Mouse (Mus musculus): Measurements from ENCODE around the gene Slc41a3. TPM values are rescaled to one million over a fixed set of nuclear protein-coding genes. Genes with fewer than 3 reads are reported as not detected.

The Slc41a3 gene
- 1 to 10 TPM; 3.7 to 4.6 TPM for total RNA-seq (2021)

GRCm38 (mm10) chr6:90604533-90605297 is at the start of gene Slc41a3:
TSS of gene Slc41a3 (plus strand) at chr6:90604725.
- peak; percentile 65 to 73 for DNase-seq (ENCODE audit: extremely low spot score in 1 of 2, low spot score in 1 of 2)

- no peak for DNase-seq (ENCODE audit: extremely low spot score in 1 of 2, low spot score in 1 of 2)
Measured at GRCm38 (mm10) chr6:90556534-90557058, 47.9 kb upstream of the Slc41a3 start.

DNA sequence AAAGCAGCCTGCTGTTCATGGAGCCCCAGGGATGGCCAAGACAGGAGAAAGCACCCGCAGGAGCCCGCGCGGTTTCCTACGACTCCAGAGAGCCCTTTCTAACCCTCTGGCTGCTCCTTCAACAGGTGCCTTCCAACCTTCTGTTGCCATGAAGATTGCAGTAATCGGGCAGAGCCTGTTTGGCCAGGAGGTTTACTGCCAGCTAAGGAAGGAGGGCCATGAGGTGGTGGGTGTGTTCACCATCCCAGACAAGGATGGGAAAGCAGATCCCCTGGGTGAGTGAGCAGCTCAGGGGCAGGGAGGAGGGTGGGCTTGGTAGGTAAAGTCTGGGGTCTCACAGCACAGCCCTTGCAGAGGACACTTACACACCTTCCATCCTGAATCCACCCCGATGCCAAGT is 47.4 kb upstream of the Slc41a3 start:
- no peak for DNase-seq (ENCODE audit: extremely low spot score in 1 of 2, low spot score in 1 of 2)

- no peak for DNase-seq (ENCODE audit: extremely low spot score in 1 of 2, low spot score in 1 of 2)
Measured at GRCm38 (mm10) chr6:90557829-90558693, 46.5 kb upstream of the Slc41a3 start.

DNA sequence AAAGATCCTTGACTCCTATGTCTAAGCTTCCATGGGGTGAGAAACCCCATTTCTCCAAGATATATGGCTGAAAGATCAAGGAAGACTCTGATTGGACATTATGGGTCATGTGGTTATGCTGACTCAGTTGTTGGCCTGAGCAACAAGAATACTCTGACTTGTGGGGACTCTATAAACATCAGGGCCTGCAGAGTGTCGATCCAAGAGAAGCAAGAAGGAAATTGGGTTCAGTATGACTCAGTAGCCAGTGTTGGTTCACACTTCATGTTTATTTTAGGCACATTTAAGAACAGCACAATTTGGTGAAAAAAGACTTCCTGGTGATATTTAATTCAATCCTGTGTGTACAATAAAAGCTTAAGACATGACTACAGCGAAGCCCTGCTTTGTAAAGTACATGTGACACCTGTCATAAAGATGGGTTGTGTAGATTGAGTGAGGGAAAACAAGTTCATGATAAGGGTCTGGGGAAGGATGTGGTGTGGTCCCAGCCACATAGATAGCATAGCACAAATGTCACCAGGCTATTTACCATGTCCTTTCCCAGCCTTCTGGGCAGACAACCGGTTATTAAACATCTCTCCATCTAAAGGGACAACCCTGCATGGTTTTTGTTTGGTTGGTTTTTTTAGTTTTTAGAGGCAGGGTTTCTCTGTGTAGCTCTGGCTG is 44.0 kb upstream of the Slc41a3 start:
- no peak for DNase-seq (ENCODE audit: extremely low spot score in 1 of 2, low spot score in 1 of 2)

GRCm38 (mm10) chr6:90561234-90561781 is 43.2 kb upstream of the Slc41a3 start:
- DNase-seq (ENCODE audit: extremely low spot score in 1 of 2, low spot score in 1 of 2), result no peak

- no peak for DNase-seq (ENCODE audit: extremely low spot score in 1 of 2, low spot score in 1 of 2)
Measured at GRCm38 (mm10) chr6:90564240-90564639, 40.3 kb upstream of the Slc41a3 start.

GRCm38 (mm10) chr6:90565357-90566215 is 38.9 kb upstream of the Slc41a3 start:
- no peak for DNase-seq (ENCODE audit: extremely low spot score in 1 of 2, low spot score in 1 of 2)

GRCm38 (mm10) chr6:90567486-90567885 is 37.0 kb upstream of the Slc41a3 start:
- DNase-seq (ENCODE audit: extremely low spot score in 1 of 2, low spot score in 1 of 2), result no peak

DNA sequence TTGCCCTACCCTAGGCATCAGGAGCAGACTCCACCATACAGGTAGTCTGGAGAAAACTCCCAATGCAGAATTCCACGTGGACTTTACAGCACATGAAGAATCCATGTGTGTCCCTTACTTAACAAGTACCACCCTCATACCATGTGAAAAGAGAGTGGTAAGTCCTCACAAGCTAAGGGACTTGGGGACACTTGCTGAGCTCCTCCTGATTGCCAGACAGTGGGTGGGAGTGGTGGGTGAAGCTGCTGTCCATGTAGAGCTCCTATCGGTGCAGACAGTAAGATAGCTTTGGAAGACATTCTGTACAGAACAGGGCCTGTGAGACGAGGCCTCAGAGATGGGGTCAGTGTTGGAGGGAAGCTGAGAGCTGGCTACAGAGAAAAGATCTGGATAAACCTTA is 36.6 kb upstream of the Slc41a3 start:
- no peak for DNase-seq (ENCODE audit: extremely low spot score in 1 of 2, low spot score in 1 of 2)

DNA sequence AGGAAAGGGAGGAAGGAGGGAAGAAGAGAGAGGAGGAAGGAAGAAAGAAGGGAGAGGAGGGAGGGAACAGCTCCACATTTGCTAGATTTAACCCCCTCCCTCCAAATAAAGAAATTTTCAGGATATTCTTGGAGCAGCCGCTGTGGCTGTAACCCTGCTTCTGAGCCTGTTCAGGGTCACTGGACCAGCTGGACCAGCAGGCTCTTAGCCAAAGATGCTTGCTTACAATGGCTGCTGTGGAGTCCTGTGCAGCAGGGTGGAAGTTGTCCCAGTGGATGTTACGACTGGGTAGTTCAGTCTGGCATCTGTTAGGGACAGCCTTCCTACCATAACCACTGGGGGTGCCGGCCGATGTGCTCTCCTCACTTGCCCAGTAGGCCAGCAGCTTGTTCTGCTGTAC is 35.8 kb upstream of the Slc41a3 start:
- DNase-seq (ENCODE audit: extremely low spot score in 1 of 2, low spot score in 1 of 2), result no peak

- no peak for DNase-seq (ENCODE audit: extremely low spot score in 1 of 2, low spot score in 1 of 2)
Measured at GRCm38 (mm10) chr6:90569736-90570383, 34.7 kb upstream of the Slc41a3 start.

DNA sequence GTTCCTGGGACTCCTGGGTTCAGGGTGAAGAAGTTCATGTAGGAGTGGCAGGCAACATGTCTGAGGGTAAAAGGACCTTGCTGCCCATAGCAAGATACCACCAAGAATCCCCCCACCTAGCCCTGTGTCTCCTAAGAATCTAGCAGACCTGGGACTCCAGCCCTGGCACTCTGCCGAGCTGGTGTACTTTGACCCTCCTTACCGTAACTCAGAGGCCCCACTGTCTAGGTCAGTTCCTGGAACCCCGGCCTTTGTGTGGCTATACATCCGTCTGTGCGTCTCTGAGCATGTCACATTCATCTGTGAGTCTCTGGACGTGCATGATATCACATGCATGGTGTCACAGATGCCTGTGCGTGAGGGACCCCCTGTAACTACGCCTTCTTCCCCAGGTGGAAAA is 34.1 kb upstream of the Slc41a3 start:
- DNase-seq (ENCODE audit: extremely low spot score in 1 of 2, low spot score in 1 of 2), result no peak

DNA sequence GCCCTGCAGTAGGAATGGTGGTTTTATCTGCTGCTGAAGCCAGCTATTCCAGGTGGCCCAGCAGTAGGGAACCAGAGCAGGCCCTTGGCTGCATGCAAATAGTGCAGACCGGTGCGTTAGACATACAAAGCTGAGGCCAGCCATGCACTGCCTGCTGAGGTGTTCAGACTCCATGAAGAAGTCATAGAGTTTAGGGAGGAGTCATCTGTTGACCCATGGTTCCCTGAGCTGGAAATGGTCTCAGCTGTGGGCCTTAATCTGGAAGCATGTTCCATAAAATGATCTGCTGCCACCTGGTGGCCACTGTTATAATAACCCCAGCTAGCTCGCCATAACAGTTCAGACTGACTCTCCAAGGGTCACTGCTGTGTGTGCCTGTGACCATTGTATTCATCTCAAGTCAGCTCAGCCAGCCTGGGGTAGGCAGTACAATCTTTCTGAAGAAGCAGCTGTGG is 29.2 kb upstream of the Slc41a3 start:
- DNase-seq (ENCODE audit: extremely low spot score in 1 of 2, low spot score in 1 of 2), result peak; percentile 75 to 94

DNA sequence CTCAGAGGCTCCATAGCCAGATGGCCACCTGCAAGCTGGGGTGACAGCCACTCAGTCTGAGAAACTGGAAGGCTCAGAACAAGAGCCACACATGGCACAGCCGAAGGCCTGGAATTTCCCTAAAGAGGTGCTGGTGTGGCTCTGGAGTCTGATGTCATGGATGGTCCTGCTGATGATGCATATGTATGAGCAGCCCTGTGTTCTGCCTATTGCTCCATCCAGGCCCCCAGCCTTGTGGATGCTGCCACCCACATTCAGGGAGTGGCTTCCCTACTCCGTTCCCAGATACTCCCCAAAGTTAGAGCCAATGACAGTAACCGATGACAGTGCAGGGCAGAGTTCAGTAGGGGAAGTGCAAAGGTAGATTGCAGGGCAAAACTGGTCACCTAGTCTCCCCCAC is 26.4 kb upstream of the Slc41a3 start:
- DNase-seq (ENCODE audit: extremely low spot score in 1 of 2, low spot score in 1 of 2), result no peak

GRCm38 (mm10) chr6:90582331-90582730 is 22.2 kb upstream of the Slc41a3 start:
- no peak for DNase-seq (ENCODE audit: extremely low spot score in 1 of 2, low spot score in 1 of 2)

- DNase-seq (ENCODE audit: extremely low spot score in 1 of 2, low spot score in 1 of 2), result no peak
Measured at GRCm38 (mm10) chr6:90588113-90588512, 16.4 kb upstream of the Slc41a3 start.

DNA sequence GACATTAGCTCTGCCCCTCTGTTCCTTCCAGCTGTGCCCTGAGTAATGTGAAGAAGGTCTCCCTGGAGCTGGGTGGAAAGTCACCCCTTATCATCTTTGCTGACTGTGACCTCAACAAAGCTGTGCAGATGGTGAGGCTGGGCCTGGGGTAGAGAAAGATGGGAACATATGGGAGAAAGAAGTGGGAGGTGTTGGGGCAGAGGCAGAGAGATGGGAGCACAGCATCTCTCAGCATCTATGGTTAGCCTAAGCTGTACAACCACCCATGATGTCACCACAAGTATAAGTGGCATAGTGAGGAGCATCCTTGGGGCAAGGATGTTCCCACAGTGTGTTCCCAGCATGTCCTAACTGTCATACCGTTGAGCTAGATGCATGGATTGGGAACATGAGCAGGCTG is 13.8 kb upstream of the Slc41a3 start:
- DNase-seq (ENCODE audit: extremely low spot score in 1 of 2, low spot score in 1 of 2), result no peak

- DNase-seq (ENCODE audit: extremely low spot score in 1 of 2, low spot score in 1 of 2), result no peak
Measured at GRCm38 (mm10) chr6:90594972-90595371, 9.6 kb upstream of the Slc41a3 start.

All from layer of hippocampus, postnatal 25 days (tissue).